Mouse (Mus musculus): ENCODE data around the gene Psmf1. TPM values are rescaled to one million over a fixed set of nuclear protein-coding genes. Genes with fewer than 3 reads are reported as not detected.

The Psmf1 gene
- polyA plus RNA-seq, 1 experiment from 2014 or later = 35.2 TPM

- no peaks in the 10 kb centered on the region for H3K27me3 ChIP-seq (ENCODE audit: control insufficient read depth, insufficient read depth, low read length)
- no peak overlapping the region for H3K4me2 ChIP-seq (replicated peaks; ENCODE audit: low read depth)
- H3K4me3 ChIP-seq (ENCODE audit: low read depth, low read length) = no peak overlapping the region
- H3K9me3 ChIP-seq (ENCODE audit: control insufficient read depth, low read length) = no peaks in the 10 kb centered on the region
- TF ChIP-seq CTCF (IDR thresholded peaks at IDR 0.05; ENCODE audit: low read depth) (no peak), EP300 (optimal IDR thresholded peaks at IDR 0.05) (no peak)
- H3K9ac ChIP-seq (ENCODE audit: low read length) = no peak overlapping the region
- H3K4me1 ChIP-seq (replicated peaks; ENCODE audit: control insufficient read depth, insufficient read depth) = no peaks in the 10 kb centered on the region
- no peak for ATAC-seq (ENCODE audit: low FRiP score, low TSS enrichment)
- H3K27ac ChIP-seq (replicated peaks) = no peak overlapping the region
- H3K36me3 ChIP-seq (ENCODE audit: control insufficient read depth, insufficient read depth, low read length) = no peaks in the 10 kb centered on the region
- 55% methylated on average over 5 of the region's 5 CpGs for WGBS
- DNase-seq (ENCODE audit: low spot score) = no peak
Measured at GRCm38 (mm10) chr2:151751330-151751729, 7.3 kb upstream of the Psmf1 start.

DNA sequence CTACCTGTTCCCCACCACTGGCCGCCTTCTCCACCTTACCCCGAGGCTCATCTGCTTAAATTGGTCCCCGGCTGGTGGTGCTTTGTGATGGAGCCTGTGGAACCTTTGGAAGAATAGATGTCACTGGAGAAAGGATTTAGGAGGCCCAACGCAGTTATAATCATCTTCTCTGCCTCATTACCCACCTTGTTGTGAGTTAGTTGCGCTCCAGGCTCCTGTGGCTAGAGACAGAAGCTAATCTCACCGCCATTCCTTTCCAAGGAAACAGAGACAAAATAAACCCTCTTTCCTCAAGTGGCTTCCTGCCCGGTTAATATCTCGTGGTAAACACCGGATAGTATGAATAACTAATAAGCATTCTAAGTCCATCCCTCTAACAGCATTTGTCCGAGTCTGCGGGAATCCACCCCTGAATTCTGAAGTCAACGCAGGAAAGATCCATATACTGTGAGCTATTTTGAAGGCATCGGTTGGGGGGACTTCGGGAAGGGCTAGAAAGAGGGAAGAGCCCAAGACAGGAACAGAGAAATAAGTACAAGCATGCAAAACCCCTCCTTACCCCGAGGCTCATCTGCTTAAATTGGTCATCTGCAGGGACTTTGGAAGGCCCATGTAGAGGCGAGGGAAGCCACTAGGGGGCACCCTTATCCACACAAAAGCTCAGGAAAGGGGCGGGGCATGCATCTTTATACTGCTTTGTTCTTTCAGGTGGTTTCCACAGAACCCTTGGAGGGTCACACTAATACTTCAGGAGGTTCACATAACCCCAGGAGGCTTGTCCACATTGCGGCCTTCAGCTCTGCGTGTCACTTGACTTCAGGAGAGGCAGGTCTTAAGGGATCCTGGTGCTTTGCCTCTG lies 4.1 kb upstream of the Psmf1 start:
- Histone ChIP-seq H3K27me3 (ENCODE audit: control insufficient read depth, insufficient read depth, low read length) (no peaks in the 10 kb centered on the region), H3K4me3 (ENCODE audit: low read depth, low read length) (no peak overlapping the region), H3K36me3 (ENCODE audit: control insufficient read depth, insufficient read depth, low read length) (no peaks in the 10 kb centered on the region), H3K4me1 (replicated peaks; ENCODE audit: control insufficient read depth, insufficient read depth) (no peaks in the 10 kb centered on the region), H3K27ac (replicated peaks) (no peak overlapping the region), H3K9me3 (ENCODE audit: control insufficient read depth, low read length) (no peaks in the 10 kb centered on the region), H3K4me2 (replicated peaks; ENCODE audit: low read depth) (no peak overlapping the region), H3K9ac (ENCODE audit: low read length) (no peak overlapping the region)
- ATAC-seq (ENCODE audit: low FRiP score, low TSS enrichment) (peak; percentile 60; the same call in 1 of the 2 replicates), DNase-seq (ENCODE audit: low spot score) (peak; percentile 77)
- TF ChIP-seq CTCF (IDR thresholded peaks at IDR 0.05; ENCODE audit: low read depth) (peak; percentile 84), EP300 (optimal IDR thresholded peaks at IDR 0.05) (no peak)
- 35% methylated on average over 19 of the region's 19 CpGs for WGBS

DNA sequence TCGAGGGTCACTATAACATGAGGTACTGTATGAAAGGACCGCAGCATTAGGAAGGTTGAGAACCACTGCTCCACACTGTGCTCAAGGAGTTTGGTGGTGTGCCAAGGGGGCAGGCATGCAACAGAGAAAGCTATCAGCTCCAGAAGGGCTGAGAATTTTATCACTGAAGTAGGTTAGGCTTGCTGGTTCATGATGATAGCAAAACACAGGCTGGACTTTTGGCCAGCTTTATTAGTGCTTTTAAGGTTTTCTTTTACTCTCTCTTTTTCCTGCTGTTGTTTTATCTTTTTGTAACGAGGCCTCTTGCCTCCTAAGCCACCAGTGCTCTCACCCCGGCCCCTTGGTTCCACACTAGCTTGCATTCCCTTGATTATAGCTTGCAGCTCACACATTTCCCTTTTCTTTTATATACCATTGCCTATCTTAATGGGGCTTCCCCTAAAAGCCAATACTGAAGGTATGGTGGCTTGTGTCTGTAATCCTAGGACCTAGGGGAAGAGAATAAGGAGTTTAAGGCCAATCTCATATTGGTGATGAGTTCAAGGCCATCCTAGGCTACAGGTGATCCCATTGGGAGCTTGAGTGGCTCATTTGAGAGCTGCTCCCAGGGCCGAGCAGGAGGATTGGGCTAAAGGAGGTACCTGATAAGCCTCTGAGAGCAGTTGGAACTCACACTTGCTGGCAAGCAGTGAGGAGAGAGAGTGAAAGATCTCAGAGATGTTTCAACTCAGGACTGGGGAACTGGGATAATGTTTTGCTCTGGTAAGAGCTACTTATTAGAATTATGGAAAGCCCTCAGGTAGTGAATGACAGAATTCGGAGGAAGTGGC lies 921 bp downstream of the Psmf1 start:
- H3K27ac ChIP-seq (replicated peaks) = no peak overlapping the region
- no peak for TF ChIP-seq CTCF (IDR thresholded peaks at IDR 0.05; ENCODE audit: low read depth)
- TF ChIP-seq EP300 (optimal IDR thresholded peaks at IDR 0.05) = no peak
- ATAC-seq (ENCODE audit: low FRiP score, low TSS enrichment) (no peak), DNase-seq (ENCODE audit: low spot score) (no peak)
- H3K36me3 ChIP-seq (ENCODE audit: control insufficient read depth, insufficient read depth, low read length) = no peaks in the 10 kb centered on the region
- WGBS = 61% methylated on average over 6 of the region's 6 CpGs
- no peak overlapping the region for H3K9ac ChIP-seq (ENCODE audit: low read length)
- H3K4me3 ChIP-seq (ENCODE audit: low read depth, low read length) = no peak overlapping the region
- H3K4me1 ChIP-seq (replicated peaks; ENCODE audit: control insufficient read depth, insufficient read depth) = no peaks in the 10 kb centered on the region
- no peak overlapping the region for H3K4me2 ChIP-seq (replicated peaks; ENCODE audit: low read depth)
- no peaks in the 10 kb centered on the region for H3K9me3 ChIP-seq (ENCODE audit: control insufficient read depth, low read length)
- no peaks in the 10 kb centered on the region for H3K27me3 ChIP-seq (ENCODE audit: control insufficient read depth, insufficient read depth, low read length)

- Histone ChIP-seq H3K27me3 (ENCODE audit: control insufficient read depth, insufficient read depth, low read length) (no peaks in the 10 kb centered on the region), H3K27ac (replicated peaks) (no peak overlapping the region), H3K4me1 (replicated peaks; ENCODE audit: control insufficient read depth, insufficient read depth) (no peaks in the 10 kb centered on the region), H3K4me2 (replicated peaks; ENCODE audit: low read depth) (no peak overlapping the region), H3K4me3 (ENCODE audit: low read depth, low read length) (no peak overlapping the region), H3K9ac (ENCODE audit: low read length) (no peak overlapping the region), H3K9me3 (ENCODE audit: control insufficient read depth, low read length) (no peaks in the 10 kb centered on the region), H3K36me3 (ENCODE audit: control insufficient read depth, insufficient read depth, low read length) (no peaks in the 10 kb centered on the region)
- no peak for TF ChIP-seq EP300 (optimal IDR thresholded peaks at IDR 0.05)
- no peak for TF ChIP-seq CTCF (IDR thresholded peaks at IDR 0.05; ENCODE audit: low read depth)
- DNase-seq (ENCODE audit: low spot score) (no peak), ATAC-seq (ENCODE audit: low FRiP score, low TSS enrichment) (no peak)
- WGBS = 97% methylated on average over 1 of the region's 1 CpGs
Measured at GRCm38 (mm10) chr2:151742084-151742483, 1.9 kb downstream of the Psmf1 start.

GRCm38 (mm10) chr2:151740741-151741526 lies 3.1 kb downstream of the Psmf1 start:
- ATAC-seq (ENCODE audit: low FRiP score, low TSS enrichment) = peak; percentile 91
- no peaks in the 10 kb centered on the region for H3K36me3 ChIP-seq (ENCODE audit: control insufficient read depth, insufficient read depth, low read length)
- under 1% methylated on average over 61 of the region's 61 CpGs for WGBS

More at GRCm38 (mm10) chr2:151740741-151741526, 3.1 kb downstream of the Psmf1 start:
- TF ChIP-seq EP300 (optimal IDR thresholded peaks at IDR 0.05) (no peak), CTCF (IDR thresholded peaks at IDR 0.05; ENCODE audit: low read depth) (peak; percentile 15; the same call in 1 of the 2 replicates)
- H3K4me3 ChIP-seq (ENCODE audit: low read depth, low read length) = peak overlapping the region; percentile 93
- H3K27ac ChIP-seq (replicated peaks) = peak overlapping the region; percentile 73
- H3K4me1 ChIP-seq (replicated peaks; ENCODE audit: control insufficient read depth, insufficient read depth) = no peaks in the 10 kb centered on the region
- H3K9me3 ChIP-seq (ENCODE audit: control insufficient read depth, low read length) = no peaks in the 10 kb centered on the region
- H3K4me2 ChIP-seq (replicated peaks; ENCODE audit: low read depth) = peak overlapping the region; percentile 86
- peak overlapping the region; percentile 84 for H3K9ac ChIP-seq (ENCODE audit: low read length)
- peak; percentile 86 for DNase-seq (ENCODE audit: low spot score)
- no peaks in the 10 kb centered on the region for H3K27me3 ChIP-seq (ENCODE audit: control insufficient read depth, insufficient read depth, low read length)

All from stomach, postnatal 0 days (tissue).